Mouse (Mus musculus): ENCODE measurements around the gene Man1c1.

The Man1c1 gene

DNA sequence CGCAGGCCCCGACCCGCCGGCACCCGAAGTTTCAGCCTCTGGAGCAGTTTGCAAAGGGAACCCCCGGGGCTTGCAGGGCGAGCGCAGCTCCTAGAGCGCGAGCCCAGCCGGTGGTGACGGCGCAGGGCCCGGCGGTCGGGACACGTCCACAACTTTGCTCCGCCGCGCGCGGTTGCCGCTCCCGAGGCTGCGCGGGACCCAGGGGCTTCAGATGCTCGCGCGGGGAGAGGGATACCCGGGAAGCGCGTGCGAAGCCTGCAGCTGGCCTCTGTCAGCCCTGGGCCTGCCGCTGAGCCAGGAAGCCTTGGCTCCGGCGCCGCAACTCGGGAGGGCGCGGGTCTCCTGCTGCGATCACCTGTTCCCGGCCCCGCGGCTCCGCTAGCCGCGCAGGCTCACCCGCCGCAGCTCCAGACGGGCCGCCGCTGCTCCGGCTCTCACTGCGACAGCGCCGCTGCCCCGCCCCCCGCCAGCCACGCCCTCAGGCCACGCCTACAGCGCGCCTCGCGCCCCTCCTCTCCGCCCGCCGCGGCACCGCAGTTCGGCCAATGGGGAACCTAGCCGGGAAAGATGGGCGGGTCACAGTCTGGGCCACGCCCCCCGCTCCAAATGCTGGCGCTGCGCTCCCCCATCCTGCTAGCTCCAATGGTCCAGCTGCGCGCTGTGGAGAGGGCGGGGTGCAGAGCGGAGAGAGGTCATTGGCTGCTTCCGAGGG lies at the start of gene Man1c1:
Gene Man1c1, minus strand, starts transcription at position 456 of the 712 bp plus-strand sequence.
- DNase-seq (ENCODE audit: low read depth), result peak; percentile 92

DNA sequence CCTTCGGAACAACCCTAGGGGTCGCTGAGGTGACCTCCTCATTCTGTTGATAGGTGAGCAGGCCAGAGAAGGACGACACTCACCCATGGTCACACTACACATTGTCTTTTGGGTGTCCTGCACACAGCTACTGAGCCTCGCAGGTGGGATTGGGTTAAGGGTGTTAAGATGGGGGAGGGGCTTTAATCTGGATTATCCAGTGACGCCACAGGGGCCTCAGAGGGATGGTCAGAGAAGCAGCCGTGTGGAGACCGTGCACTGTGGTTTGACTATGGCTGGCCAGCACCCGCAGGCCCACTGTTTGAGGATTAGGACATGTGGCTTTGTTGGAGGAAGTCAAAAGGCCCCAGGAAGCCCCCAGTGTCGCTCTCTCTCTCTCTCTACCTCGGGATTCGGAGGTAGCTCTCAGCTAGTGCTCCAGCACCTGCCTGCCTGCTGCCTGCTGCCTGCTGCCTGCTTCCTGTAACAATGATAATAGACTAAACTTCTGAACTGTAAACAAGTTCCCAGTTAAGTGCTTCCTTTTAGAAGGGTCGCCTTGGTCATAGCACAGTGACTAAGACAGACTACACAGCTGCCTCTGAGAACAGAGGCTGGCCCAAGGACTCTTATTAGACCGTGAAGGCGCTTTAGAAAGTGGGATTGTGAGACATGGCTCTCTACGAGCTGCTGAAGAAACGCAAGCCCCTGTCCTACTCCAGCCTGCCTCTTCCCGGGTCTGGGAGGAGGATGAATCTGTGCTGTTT lies 49.6 kb upstream of the Man1c1 start:
- DNase-seq (ENCODE audit: low read depth), result no peak

DNA sequence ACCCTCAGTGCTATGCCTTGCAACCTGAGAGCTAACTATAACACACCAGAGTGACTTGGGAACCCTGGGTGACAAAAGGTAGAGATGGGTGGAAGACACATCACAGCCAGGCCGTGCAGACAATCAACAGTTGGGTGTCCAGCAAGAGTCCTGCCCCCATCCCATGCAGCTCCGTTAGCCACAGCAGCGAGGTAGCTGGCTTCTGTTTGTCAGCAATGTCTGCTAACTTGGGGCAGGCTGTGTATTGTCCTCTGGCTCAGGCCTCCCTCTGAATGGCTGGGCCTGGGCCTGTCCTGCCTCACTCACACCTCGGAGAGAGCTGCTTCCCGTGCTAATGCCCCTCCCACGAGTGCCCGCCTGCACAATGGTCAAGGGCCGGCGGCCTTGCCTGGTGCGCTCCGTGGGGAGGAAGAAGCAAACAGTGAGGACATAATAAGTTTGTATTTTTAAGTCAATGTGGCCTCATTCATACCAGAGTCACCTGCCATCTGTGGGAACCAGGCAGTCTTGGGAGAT lies 48.9 kb upstream of the Man1c1 start:
- no peak for DNase-seq (ENCODE audit: low read depth)

DNA sequence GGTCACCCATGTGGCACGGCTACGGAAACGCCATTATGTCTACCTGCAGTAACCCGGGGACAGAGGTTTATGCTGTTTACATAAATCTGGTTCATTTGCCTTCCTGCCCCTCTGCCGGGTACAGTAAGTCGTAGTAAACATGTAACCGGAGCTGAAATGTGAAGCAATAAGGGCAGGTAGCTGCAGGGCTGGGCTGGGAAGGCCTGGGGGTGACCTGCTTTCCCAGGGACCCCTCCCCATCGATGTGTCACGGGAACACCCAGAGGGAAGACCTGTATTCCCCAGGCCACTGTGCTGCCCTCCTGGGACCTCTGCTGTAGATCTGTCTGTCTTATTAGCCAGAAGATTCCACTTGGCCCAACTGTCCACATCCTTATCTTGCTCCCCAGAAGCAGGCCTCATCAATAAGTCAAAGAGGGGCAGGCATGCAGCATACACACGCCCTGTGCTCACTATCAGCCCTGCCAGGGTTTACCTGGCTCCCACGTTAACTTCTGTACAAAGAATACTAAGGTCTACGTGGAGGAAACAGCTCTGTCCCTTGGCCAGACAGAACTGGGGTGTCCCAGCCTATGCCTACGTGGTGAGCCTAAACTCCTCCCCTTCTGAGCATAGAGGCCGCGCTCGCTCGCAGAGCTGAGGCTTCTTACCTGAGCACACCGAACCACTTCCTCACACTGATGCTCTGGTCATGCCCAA lies 47.7 kb upstream of the Man1c1 start:
- DNase-seq (ENCODE audit: low read depth), result no peak

DNA sequence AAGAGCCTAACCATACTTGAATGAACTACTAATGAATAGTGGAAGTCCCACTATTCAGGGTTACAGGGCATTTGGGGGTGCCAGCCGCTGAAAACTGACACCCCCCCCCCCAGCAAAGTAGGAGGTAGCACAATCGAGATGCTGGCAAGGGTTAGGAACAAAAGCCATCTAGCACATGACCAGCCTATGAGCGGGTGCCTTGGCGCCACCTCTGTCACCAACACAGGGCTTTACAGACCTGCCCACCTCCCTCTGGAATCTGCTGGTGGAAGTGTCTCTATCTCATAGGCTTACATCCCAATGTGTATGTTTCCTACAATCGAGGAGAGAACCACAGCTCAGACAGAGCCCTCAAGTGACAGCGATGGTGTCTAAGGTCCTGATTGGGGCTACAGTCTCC lies 46.7 kb upstream of the Man1c1 start:
- DNase-seq (ENCODE audit: low read depth), result no peak

DNA sequence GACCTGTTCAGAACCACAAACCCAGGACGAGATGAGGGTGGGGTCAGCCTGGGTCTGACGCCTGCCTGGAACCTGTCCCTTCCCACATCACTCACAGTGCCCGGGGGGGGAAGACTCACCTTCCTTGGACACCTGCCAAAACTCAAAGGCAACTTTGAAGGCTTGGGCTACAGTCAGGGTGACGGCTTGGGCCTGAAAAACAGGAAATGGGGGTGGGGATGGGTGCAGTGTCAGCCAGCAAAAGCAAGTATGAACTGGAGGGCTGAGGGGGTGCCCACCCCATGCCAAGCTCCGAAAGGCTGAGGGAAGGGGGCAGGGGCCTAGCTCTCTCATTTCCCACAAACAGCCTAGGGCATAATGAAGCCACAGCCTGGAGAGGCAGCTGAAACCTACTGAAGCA lies 46.2 kb upstream of the Man1c1 start:
- no peak for DNase-seq (ENCODE audit: low read depth)

DNA sequence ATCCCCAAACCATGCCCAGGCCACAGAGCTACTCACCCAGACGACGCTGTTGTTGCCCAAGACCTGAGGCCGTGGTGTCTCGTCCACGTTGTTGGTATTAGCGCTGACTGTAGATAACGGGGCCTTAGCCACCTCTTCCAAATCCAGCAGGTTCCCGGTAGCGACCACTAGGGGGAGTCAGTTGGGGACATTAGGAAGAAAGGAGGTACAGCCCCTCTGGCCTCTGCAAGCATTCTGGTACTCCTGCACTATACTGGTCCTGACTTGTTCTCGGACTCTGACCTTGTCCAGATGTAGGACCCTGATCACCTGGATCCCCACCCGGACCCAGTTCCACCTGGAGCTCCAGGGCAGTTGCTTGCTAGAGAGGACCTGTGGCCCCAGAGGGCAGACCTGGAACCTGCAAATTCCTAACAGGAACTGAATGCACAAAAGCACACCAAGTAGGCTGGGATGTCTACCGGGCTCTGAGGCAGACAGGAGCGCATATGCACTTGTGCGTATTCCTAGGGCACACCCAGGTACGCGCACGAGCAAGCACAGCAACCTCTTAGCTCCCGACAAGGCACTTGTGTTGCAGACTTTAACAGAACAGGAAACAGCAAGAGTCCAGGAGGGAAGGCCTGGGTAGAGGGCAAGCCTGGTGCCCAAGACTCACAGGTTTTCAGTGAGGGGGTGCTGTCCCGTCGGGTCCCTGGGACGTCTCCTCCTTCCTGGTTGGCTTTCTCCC lies 45.4 kb upstream of the Man1c1 start:
- DNase-seq (ENCODE audit: low read depth), result no peak

DNA sequence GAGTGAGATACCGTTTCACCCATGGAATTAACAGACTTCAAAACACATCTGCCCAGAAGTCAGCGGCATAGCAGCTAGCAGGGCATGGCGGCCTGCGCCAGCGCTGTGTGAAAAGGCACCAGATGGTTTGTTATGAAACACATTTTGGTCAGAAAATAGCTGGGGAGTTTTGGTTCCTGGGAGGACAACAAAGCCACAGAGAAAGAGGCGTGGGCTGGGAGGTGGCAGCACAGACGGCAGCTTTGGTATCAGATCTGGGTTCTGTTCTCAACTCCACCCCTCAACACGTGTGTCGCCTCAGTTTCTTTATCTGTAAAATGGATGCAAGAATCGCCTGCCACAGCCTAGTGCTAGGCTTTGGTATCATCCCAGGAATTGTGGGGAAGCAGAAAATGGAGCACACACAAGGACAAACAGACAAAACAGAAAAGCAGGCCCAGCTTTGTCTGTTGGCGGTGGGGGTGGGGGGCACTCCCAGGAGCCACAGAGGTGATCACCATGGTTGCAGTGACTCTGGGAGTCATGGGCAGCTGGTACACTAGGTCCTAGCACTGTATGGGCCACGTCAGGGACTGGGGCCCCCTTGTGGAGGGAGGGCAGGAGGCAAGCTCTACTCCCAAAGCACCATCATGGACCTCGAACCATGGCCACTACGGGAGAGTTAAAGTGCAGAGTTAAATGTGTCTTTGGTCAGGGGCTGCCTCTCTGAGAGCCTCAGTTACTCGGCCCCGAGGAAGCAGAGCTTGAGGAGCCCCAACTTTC lies 42.0 kb upstream of the Man1c1 start:
- DNase-seq (ENCODE audit: low read depth), result no peak

DNA sequence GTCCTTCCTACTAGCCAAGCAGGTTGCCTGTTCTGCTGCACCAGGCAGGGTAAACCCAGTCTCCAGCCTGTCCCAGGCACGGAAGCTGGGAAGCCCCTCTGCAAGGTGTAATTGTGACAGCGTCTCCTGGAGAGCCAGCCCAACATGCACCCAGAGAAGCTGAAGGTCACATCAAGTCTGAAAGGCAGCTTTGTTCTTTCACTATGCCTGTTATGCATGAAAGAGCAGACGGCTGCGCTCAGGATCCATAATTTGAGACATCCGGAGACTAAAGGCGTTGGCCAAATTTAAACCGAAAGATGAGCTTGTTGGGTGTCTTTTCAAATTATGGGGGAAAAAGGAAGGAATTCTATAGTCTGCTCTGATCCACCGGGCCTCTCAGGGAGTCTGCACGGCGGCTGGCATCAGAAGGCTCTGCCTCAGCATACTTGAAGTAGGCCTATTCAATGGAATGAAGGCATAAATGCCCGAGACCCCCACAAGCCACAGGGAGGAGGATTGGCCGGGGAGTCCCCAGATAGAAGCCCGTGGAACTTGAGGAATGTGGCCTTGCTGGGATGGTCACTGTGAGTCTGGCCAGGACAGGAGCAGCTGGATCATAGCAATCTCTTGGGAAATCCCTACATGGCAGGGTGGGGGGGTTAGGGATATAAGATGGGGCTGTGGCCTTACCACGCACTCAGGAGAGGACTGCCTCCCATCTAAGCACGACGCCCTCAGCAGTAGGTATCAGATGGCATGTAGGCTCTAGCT lies 40.0 kb upstream of the Man1c1 start:
- no peak for DNase-seq (ENCODE audit: low read depth)

DNA sequence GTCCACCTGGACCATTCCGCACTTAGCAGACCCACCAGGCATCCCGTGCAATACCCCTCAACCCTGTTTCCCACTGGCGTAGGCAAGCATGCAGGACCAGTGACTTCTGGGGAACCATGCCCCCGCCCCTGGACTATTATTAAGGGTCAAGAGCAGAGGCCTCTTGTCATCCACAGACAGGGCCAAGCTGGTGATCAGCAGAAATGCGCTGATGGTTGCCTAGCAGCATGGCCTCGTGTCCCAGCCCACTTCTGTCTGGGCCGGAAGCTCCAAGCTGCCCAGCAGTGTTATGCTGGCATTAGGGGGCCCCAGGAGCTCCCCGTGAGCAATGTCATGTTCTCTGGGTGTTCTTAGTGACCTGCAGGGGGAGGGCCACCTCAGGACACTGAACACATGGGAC lies 37.9 kb upstream of the Man1c1 start:
- DNase-seq (ENCODE audit: low read depth), result no peak

DNA sequence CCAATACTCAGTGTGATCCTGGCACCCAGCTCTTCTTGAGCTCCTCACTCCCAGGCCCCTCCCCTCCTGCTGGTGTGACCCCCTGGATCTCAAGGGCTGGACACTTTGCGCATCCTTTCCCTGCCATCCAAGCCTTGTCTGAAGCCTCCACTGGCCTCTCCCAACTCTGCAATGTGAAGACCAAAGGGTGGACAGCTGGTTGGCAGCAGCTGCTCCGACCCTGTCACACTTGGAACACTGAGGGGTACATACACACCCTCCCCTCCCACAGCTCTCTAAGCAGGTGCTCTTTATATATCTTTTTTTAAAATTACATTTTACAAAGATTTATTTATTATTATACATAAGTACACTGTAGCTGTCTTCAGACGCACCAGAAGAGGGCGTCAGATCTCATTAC lies 36.1 kb upstream of the Man1c1 start:
- DNase-seq (ENCODE audit: low read depth), result no peak

DNA sequence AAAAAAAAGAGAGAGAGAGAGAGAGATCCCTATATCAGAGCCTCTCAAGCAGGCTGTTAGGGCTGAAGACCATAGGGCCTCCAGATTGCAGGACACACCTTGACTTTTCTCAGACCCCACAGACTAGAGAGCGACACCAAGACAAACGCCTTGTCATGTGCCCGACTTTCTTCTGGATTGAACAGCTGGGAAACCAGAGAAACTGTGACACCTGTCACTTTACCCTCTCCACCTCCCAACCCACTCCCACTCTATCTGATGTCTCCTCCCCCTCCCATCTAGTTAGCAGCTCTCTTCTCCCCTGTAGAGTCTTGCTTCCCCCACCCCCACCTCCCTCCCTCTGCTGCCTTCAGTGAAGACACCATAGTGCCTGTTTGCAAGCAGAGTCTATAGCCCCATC lies 35.4 kb upstream of the Man1c1 start:
- DNase-seq (ENCODE audit: low read depth), result no peak

DNA sequence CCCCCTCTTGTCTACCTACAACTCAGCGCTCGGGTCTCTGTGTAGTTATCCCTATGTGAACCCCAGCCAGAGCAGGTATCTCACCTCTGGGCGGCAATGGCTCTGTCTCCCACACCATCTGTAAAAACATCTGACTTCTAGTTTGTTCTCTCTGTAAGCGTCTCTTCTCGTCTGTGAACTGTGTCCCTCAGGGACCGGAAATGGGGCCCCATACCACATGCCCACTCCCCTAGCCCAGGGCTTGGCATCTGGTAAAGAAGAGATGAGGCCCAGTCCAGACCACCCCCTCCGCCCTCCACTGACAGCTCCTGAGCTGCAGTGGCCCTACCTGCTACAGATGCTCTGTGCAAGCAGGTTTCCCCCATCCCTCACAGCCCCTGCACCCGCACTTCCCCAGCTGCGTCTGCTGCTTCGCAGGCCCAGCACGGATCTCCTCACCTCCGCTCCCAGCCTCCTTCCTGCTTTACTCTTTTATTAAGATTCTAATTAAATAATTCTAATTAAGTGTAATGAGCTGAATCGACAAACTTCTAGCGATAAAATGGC lies 33.3 kb upstream of the Man1c1 start:
- DNase-seq (ENCODE audit: low read depth), result no peak

DNA sequence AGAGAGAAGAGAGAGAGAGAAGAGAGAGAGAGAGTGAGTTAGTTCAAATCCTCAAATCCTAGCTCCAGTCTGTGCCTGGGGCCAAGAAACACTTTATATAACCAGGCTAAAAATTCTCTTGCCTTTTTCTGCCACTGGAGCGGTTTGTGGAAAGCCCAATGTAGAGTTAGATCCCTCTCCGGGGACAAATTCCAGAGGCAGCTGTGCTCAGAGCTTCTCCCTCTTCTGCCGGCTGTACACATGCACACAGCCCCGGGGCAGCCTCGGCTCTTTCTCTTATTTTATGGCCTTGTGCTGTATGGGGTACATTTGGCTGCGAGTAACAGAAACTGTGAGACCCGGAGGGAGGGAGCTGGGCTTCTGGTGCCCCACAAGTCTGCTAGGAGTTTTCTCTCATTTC lies 32.1 kb upstream of the Man1c1 start:
- DNase-seq (ENCODE audit: low read depth), result no peak

DNA sequence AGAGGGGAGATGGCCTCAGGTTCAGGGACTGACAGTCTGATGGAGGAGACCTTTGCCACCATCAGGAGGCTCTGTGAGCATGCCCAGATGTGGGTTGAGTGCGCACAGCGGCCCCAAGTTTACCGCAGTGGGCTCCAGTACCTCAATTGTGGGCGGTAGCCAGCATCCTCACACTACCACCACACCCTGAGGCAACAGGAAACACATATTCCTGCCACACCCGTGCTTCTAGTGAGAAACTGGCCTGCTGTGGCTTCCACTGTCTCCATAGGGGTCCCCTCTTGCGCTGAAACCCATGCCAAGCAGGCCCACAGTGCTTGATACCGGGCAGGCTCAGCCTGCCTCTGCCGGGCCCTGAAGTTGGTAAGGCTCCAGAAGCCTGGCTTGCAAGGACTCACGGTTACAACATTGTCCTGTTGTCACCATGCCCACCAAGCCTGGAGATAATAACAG lies 30.6 kb upstream of the Man1c1 start:
- no peak for DNase-seq (ENCODE audit: low read depth)

DNA sequence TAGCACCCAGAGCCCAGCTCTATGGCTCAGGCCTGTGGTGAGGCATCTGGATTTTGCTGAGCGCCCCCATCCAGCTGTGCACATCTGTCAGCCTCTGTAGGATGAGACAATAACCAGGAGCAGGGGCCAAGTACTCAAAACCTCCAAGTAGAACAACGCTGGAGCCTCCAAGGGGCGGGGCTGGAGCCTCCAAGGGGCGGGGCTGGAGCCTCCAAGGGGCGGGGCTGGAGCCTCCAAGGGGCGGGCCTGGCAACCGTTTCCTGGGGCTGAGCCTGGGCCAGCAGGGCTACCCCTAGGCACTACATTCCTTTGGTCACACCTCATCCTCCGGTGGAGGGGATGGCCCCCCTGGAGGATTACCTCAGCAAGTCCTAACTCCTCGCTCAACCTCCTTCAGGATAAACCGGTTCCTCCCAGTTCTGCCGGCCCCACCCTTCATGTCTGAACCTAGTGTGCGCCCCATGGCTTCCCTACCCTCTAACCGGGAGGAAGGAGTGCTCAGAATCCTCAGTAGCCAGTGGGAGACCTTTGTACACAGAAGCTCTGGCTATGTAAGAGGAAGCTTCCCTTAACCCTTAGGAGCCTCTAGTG lies 30.0 kb upstream of the Man1c1 start:
- no peak for DNase-seq (ENCODE audit: low read depth)

DNA sequence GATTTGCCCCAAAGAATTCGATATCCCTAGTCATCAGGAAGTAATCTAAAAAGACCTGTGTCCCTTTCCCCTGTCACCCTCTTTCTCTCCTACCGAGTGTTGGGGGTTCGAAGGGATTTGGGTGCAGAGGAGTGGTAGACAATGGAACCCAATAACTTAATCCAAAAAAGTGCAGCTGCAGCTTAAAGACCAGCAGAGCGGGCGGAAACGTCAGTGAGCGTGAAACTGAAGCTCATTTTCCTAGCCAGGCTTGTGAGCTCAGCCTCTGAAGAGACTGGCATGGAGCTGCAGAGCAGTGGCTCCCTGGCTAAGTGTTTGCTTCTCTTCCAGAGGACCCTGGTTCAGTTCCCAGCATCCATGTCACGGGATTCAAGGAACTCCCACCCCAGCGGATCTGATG lies 29.3 kb upstream of the Man1c1 start:
- no peak for DNase-seq (ENCODE audit: low read depth)

DNA sequence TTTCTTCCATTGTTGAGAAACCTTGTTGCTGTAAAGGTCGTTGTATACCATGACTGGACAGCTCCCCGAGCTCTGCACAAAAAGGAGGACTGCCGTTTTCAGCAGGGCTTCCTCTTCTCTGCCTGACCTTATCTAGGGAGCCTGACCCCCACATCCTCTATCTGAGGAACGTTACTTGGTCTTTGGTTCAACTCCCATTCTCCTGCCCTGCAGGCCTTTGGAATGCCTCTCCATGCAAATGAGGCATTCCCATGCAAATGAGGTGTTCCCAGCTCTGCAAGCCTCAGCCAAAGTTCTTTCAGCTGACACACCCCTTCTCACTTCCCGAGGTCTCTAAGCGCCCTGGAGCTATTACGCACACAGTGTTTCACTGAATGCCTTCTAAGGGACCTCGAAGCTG lies 26.0 kb upstream of the Man1c1 start:
- DNase-seq (ENCODE audit: low read depth), result no peak

DNA sequence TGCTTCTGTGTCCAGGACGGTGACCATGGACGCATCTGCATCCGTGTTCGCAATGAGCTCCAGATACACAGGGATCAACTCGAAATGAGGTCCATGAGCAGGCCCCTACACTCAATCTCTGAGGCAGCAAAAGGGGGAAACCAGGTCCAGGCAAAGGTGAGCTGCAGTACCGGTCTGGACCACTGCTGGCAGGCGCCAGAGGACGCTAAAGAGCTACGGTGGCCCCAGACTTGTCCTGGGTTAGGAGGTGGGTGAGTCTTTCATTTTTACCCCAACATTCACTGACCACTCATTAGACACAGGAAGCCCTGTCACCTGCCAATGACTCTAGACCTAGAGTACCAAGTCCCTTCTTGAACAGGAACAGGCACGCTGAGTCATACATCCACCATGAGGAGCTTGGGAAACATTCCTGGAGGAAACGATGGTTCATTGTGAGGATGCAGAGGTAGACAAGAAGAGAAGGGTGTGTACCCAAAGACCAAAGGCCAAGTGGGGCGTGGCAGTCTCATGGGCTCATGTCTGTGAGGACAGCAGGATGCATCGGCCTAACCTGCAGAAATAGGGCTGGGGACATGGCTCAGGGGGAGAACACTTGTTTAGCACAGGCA lies 21.8 kb upstream of the Man1c1 start:
- DNase-seq (ENCODE audit: low read depth), result no peak

DNA sequence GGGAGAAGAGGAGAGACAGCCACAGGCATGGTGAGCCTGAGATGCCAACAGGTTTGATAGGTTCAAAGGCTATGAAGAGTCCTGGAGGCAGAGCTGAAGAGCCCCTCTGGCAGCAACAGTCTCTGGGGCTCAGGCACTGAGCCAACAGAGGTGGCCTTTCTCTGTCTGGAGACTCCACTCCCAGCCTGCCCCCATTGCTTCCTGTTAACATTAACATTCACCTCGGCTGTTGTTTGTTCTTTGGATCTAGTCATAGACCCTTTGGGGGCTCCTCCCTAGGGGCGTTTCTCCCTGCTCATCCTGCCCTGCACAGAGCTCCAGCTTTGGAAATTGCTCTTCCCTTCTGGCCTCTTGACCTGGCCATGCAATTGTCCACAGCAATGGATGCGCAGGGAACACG lies 20.9 kb upstream of the Man1c1 start:
- DNase-seq (ENCODE audit: low read depth), result no peak

Measured in fibroblast of lung, adult 2 months (primary cell).